Mouse (Mus musculus) heart, postnatal 25 days (tissue): ENCODE measurements around the gene Cdc37. TPM values are rescaled to one million over a fixed set of nuclear protein-coding genes. Genes with fewer than 3 reads are reported as not detected.

Experiments
- DNase-seq: peaks from one replicate; pipeline ENCODE4 v3.0.0; 2022; ENCODE audit warnings: low spot score
- intact Hi-C: fragments of 180-260 bp; cut with DNase I; formaldehyde crosslinking; loops from one replicate; pipeline ENCODE4 v1.15.1; 2025
- total RNA-seq, 2 experiments: library from RNA; stranded (reverse); gene quantifications; 2 replicates each; pipeline ENCODE4 v1.2.3; 2021

Cdc37 gene
- total RNA-seq, 2 experiments from 2014 or later: 158 to 160 TPM

DNA sequence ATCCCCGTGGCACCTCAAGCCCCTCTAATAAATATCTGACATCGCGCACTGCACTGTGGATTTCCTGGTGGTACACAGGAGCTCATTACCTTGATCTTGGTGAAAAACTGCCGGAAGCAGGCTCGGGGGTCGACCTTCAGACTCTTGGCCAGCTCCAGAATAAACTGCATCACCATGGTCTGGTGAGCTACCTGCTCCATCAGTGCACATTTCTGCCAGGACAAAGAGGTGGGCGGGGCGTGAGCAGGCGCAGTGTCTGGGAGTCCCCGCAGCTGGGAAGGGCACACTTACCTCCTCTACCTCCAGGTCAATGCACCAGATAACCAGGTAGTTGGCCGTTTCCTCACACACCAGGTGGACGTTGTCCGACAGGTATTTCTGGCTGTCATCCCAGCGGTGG, 7.9 kb downstream of the Cdc37 start:
- no peak for DNase-seq
- intact Hi-C loops: no loop called here

GRCm38 (mm10) chr9:21138386-21138785, 11.4 kb downstream of the Cdc37 start:
- intact Hi-C loops: loop anchor here (2.0 to 5.0 kb wide), 4 partner anchors 66 to 238 kb away; partner anchors contain the start of genes Fdx1l, Gm49373, Icam5 and Mrpl4

DNA sequence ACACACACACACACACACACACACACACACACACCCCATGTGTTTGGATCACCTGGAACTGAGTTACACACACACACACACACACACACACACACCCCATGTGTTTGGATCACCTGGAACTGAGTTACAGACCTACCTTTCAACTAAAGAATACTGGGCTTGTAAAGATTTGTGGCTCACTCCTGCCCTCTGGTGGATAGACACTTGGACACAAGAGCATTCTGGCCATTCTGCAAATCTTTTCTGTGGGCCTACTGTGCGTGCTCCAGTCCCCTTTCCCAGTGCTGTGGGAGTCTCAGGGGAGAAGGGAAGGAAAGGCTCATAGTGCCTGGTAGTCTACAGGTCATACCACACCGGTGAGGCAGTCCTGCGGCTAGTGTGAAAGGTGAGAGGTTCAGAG, 12.6 kb downstream of the Cdc37 start:
- no peak for DNase-seq
- intact Hi-C loops: loop anchor here (5.0 kb wide), 3 partner anchors 65 to 135 kb away; partner anchors contain the start of genes Fdx1l, Gm49373, Icam5 and Mrpl4

More at GRCm38 (mm10) chr9:21138386-21138785, 11.4 kb downstream of the Cdc37 start:
- DNase-seq: no peak

DNA sequence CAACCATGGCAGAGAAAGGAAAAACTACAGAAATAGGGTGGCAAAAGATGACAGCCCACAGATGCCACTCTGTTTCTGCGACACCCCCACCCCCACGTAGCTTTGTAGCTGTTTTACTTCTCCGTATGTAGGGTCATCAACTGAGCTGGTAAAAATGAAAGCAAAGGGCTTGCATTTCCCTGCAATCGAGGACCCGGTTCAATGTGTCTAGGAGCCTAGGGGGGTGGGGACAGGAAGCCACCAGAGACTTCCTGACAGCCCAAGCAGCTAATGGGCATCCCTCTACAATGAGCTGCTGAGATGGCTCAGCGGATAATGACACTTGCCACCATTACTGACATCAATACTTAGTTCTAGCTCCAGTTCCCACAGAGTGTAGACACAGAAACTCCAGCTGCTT, 13.4 kb downstream of the Cdc37 start:
- intact Hi-C loops: loop anchor here (5.0 kb wide), 3 partner anchors 64 to 134 kb away; partner anchors contain the start of genes Fdx1l, Gm49373, Icam5 and Mrpl4
- DNase-seq: no peak

DNA sequence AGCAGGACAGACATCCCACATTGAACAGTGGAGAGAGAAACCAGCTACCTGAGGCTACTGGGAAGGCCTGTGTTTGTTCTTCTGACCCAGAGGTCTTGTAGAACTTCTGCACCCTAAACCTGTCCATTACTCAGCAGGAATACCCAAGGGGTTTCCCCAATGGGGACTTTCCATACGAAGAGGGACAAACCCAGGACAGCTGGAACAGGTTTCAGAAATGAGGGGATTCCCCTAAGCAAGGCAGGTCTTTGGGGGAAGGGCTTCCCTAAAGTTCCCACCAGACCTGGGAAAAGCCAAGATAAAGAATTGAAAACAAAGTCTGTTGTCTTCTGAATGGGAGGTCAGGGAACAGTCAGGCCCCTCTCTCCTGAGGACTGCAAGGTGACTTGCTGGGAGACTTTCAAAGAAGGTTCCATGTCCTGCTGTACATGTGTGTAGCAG, 13.8 kb downstream of the Cdc37 start:
- no peak for DNase-seq
- intact Hi-C loops: loop anchor here (5.0 kb wide), 3 partner anchors 64 to 134 kb away; partner anchors contain the start of genes Fdx1l, Gm49373, Icam5 and Mrpl4

GRCm38 (mm10) chr9:21135329-21135890, 14.4 kb downstream of the Cdc37 start:
- no peak for DNase-seq
- intact Hi-C loops: loop anchor here (5.0 kb wide), 3 partner anchors 63 to 133 kb away; partner anchors contain the start of genes Fdx1l, Gm49373, Icam5 and Mrpl4

GRCm38 (mm10) chr9:21134595-21135328, 15.0 kb downstream of the Cdc37 start:
- peak; percentile 65 for DNase-seq
- intact Hi-C loops: loop anchor here (5.0 kb wide), 3 partner anchors 62 to 132 kb away; partner anchors contain the start of genes Fdx1l, Gm49373, Icam5 and Mrpl4

DNA sequence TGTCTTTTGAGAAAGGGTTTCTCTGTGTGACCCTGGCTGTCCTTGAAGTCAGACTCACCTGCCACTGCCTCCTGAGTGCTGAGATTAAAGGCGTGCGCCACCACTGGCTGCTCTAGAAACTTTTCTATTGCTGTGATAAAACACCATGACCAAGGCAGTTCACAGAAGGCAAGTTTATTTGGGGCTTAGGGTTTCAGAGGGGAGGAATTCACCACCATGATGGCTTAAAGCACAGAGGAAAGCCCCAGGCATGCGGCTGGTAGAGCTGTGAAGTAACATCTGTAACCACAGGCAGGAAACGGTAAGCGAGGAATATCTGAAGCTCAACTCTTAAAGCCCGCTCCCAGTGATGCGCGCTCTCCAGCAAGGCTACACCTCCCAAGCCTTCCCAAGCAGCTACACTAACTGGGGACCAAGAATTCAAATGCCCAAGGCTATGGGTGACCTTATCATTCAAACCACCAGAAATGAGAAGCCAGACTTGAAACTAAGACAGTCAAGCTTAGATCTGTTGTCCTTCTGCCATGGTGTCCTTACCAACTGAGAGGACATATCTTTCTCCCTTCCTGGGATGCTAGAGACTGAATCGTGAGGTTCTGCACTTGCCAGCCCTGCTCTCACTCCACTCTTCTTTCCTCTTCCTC, 16.6 kb downstream of the Cdc37 start:
- intact Hi-C loops: no loop called here
- DNase-seq: no peak

DNA sequence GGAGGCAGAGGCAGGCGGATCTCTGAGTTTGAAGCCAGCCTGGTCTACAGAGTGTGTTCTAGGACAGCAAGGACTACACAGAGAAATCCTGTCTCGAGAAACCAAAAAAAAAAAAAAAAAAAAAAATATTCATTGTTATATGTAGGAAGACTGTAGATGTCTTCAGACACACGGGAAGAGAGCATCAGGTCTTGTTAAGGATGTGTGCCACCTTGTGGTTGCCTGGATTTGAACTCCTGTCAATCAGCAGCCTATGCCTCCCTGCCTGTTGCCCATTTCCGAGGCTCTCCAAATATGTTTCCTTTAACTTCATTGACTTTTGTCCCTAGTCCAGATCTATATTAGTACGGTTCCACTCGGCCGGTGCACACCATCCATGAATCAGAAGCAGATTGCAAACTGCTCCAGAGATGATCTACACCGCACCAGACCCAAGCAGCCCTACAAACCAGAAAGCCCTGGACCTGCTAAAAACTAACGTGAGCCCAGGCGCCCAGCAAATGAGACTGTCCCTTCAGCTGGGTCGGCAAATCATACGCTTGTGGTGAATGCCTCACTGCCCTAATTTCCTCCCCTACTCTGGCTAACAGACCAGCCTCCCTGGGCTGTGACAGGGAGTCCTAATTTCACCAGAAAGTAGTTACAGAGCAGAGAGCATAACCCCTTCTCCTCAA, 17.5 kb downstream of the Cdc37 start:
- no peak for DNase-seq
- intact Hi-C loops: no loop called here

DNA sequence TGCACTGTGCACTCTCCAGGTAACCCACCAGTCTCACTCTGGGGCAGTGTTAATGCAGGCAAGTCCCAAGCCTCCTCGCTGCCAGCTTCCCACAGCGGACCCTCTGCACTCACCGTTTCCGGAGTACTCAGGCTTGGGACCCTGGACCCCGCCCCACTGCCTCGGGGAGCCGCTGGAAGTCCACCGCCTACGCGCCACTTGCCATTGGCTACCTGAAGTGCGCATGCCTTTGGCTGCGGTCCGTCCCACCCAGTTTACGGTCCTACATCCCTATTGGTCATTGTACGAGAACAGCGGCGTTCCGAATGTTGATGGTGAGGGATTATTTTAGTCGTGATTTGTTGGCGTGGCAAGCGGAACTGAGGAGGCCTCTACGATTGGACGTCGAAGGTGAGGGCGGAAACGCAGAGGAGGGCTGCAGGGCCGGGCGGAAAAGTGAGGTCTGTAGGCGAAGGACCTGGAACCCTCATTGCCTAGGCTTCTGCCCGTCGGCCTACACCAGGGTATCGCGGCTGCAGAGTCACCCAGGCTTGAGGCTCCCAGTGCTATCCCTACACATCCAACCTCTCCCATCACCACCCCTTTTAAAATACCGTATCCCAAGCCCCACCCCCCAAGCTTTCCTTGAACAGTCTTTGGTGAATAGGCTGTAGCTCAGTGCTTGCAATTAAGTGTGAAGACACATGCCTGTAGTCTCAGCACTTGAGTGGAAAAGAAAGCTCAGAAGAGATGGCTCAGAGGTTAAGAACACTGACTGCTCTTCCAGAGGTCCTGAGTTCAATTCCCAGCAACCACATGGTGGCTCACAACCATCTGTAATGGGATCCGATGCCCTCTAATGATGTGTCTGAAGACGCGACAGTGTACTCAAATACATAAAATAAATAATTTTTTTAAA, 18.5 kb downstream of the Cdc37 start, which contains the start of gene Tyk2:
Tyk2 (minus strand) TSS at position 185 of the 898 bp plus-strand sequence.
- intact Hi-C loops: no loop called here
- DNase-seq: peak; percentile 92

DNA sequence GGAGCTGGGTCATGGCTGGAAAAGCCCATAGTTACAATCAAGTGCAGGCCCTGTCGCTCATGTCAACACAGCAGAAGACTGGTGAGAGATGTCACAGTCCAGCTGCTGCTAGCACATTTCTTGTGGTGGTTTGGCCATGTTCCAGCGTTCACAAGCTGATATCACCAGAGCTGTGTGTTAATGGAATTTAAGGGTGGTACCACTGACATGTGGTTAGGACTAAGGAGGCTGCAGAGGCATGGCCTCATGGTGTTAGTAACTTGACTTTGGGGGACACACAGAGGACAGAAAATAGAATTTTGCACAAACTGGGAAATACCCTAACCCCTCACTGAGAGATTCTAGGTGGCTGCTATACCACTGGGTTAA, 23.5 kb downstream of the Cdc37 start:
- no peak for DNase-seq
- intact Hi-C loops: no loop called here

GRCm38 (mm10) chr9:21125502-21126258, 24.1 kb downstream of the Cdc37 start:
- DNase-seq: no peak
- intact Hi-C loops: no loop called here

DNA sequence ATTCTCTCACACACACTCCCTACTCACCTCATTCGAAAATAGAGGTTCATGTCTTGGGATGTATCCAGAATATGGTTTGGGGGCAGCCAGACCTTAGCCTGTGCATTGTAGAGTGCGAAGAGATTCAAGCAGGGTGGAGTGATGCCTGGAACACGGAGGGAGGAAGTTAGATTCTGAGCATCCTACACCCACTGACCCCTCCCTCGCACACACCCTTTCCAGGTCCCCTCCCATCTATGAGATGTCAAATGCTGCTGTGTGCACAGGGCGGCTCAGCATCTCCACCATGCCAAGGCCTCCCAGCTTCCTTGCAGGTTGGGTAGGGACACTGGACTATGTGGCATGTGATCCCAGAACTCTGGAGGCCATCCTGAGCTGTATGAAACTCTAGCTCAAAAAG, 24.9 kb downstream of the Cdc37 start:
- intact Hi-C loops: no loop called here
- DNase-seq: no peak

DNA sequence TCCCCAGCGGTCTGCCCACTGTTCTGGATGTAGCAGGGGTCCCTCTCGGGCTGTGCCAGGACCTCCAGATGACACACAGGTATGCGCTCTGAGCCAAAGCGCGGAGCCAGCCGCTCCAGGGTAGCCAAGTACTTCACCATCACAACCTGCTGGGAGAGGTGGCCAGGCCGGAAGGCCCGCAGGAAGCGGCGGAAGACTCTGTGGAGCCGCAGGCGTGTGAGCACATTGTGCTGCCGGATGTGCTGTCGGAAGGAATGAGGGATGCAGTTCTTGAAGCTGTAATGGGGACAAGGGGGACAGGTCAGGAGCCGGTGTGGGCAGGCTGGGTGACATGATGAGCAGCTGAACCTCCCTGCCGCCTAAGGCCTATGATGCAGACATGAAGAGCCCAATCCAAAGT, 28.3 kb downstream of the Cdc37 start:
- intact Hi-C loops: no loop called here
- DNase-seq: no peak

GRCm38 (mm10) chr9:21117073-21117472, 32.7 kb downstream of the Cdc37 start:
- no peak for DNase-seq
- intact Hi-C loops: no loop called here

DNA sequence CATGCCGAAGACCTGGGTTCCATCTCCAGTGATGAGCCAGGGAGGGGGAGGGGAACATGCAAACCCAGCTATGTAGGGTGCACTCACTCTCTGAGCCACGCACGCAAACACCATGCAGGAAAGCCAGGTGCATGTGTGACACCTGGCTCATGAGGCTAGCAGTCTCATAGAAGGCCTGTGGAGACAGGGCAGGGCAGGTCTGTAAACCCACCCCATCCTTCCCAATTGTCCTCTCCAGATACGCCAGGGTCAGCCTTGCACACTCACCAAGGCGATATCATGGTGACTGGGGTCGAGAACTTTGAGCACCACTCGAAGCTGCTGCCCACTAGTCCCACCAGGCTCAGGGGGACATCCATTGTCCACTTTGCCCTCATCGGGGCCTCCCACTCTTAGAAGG, 34.7 kb downstream of the Cdc37 start:
- DNase-seq: no peak
- intact Hi-C loops: no loop called here

GRCm38 (mm10) chr9:21114190-21114589, 35.6 kb downstream of the Cdc37 start:
- intact Hi-C loops: no loop called here
- no peak for DNase-seq

DNA sequence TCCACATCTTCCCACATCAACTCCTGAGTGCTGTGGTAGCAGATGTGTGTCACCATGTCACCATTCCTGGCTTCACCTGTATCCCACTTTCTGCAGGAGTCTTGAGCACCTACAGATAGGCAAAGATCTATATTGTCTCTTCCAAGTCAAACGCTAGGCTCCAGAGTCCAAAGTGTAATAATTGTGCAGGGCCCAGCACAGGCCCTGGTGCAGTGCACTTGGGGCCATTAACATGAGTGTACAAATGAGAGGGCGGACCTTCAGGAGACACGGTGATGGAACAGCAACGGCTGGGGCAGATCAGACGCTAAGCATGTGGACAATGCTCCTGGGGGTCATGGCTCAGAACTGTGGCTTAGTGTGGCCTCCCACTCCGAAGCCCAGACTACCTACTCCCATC, 36.0 kb downstream of the Cdc37 start:
- intact Hi-C loops: no loop called here
- no peak for DNase-seq
